In the genomic region with DNA sequence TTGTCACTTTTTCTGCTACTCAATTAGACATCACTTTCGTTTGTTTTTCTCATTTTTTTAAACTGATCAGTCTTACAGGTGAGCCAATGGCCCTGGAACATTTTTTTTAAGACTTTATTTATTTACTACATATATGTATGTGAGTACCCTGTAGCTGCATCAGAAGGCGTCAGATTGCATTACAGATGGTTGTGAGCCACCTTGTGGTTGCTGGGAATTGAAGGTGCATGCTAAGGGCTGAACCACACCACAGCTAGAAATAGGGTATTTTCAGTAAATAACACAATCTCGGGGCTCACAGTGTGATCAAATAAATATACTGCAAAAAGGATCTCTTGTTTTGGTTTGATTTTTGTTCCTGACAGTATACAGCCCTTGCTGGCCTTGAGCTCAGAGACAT, we compare ENCODE assay signal across 22 mouse cellular contexts. TPM values are rescaled to one million over a fixed set of nuclear protein-coding genes. Genes with fewer than 3 reads are reported as not detected.
DNase-seq lines count a peak whose midpoint lies in the region; ATAC-seq and TF ChIP-seq lines count a peak whose summit lies in the region.
"Had no signal": no experiment of that assay in that cellular context is flagged by ENCODE, and none has a peak within 500 bp of the region (broad histone marks: within the 10 kb centered on the region; RNA-seq: fewer than 3 reads in every experiment).

No protein-coding gene starts in this region.

- no peak for ATAC-seq in forebrain, postnatal 0 days
- ATAC-seq in forebrain, embryonic 16.5 days, result no peak
- no peak for ATAC-seq in kidney, postnatal 0 days (replicated peaks; ENCODE audit: low FRiP score, low read depth)
- no peak for ATAC-seq in kidney, embryonic 14.5 days (ENCODE audit: low FRiP score, low TSS enrichment)
- no peak for ATAC-seq in lung, postnatal 0 days
- ATAC-seq: CD4-positive, CD25-positive, alpha-beta regulatory T cell, adult 4 months had no signal

- peaks cover 41% of the 10 kb centered on the region; the same call in 1 of the 2 replicates for H3K36me3 ChIP-seq in forebrain, postnatal 0 days (ENCODE audit: insufficient read depth)
- H3K36me3 ChIP-seq in forebrain, embryonic 16.5 days (ENCODE audit: control insufficient read depth, insufficient read depth), result peaks cover 10% of the 10 kb centered on the region
- H3K36me3 ChIP-seq in kidney, postnatal 0 days (ENCODE audit: insufficient read depth, low read length), result 0 out of 2 replicates have a peak, but pooled peaks cover 3% of the 10 kb centered on the region
- peaks cover 6% of the 10 kb centered on the region; the same call in 1 of the 2 replicates for H3K36me3 ChIP-seq in kidney, embryonic 14.5 days (ENCODE audit: control insufficient read depth, insufficient read depth, low read length)
- no peaks in the 10 kb centered on the region for H3K36me3 ChIP-seq in lung, postnatal 0 days (ENCODE audit: insufficient read depth, low read length)

- TF ChIP-seq POLR2A in embryonic fibroblast, embryonic 13.5 days (IDR thresholded peaks at IDR 0.05; ENCODE audit: low read depth, low read length), result no peak

- H3K4me1 ChIP-seq in forebrain, postnatal 0 days (ENCODE audit: insufficient read depth), result no peaks in the 10 kb centered on the region
- H3K4me1 ChIP-seq in forebrain, embryonic 16.5 days (replicated peaks; ENCODE audit: control insufficient read depth, insufficient read depth, low read length), result no peaks in the 10 kb centered on the region
- no peaks in the 10 kb centered on the region for H3K4me1 ChIP-seq in kidney, postnatal 0 days (replicated peaks; ENCODE audit: insufficient read depth, low read length)
- H3K4me1 ChIP-seq in kidney, embryonic 14.5 days (ENCODE audit: control insufficient read depth, insufficient read depth, low read length), result no peaks in the 10 kb centered on the region
- H3K4me1 ChIP-seq in lung, postnatal 0 days (ENCODE audit: insufficient read depth, low read depth, low read length), result no peaks in the 10 kb centered on the region
- no peaks in the 10 kb centered on the region for H3K4me1 ChIP-seq in embryonic fibroblast, embryonic 13.5 days (ENCODE audit: control insufficient read depth, insufficient read depth, low read length)
- H3K4me1 ChIP-seq: embryonic facial prominence, embryonic 12.5 days; forebrain, embryonic 12.5 days; hindbrain, embryonic 10.5 days had no signal

- no peaks in the 10 kb centered on the region for H3K27me3 ChIP-seq in forebrain, postnatal 0 days (ENCODE audit: insufficient read depth, low read length)
- H3K27me3 ChIP-seq in forebrain, embryonic 16.5 days (replicated peaks; ENCODE audit: control insufficient read depth, insufficient read depth, low read length), result no peaks in the 10 kb centered on the region
- H3K27me3 ChIP-seq in kidney, postnatal 0 days (ENCODE audit: insufficient read depth, low read length), result no peaks in the 10 kb centered on the region
- H3K27me3 ChIP-seq in kidney, embryonic 14.5 days (ENCODE audit: control insufficient read depth, insufficient read depth, low read length), result no peaks in the 10 kb centered on the region
- H3K27me3 ChIP-seq in lung, postnatal 0 days (replicated peaks; ENCODE audit: insufficient read depth, low read length), result no peaks in the 10 kb centered on the region
- H3K27me3 ChIP-seq: embryonic facial prominence, embryonic 12.5 days; forebrain, embryonic 12.5 days had no signal

- H3K4me3 ChIP-seq in forebrain, postnatal 0 days (ENCODE audit: low read depth, low read length), result no peak overlapping the region
- H3K4me3 ChIP-seq in forebrain, embryonic 16.5 days (replicated peaks; ENCODE audit: low read length), result no peak overlapping the region
- H3K4me3 ChIP-seq in kidney, postnatal 0 days (replicated peaks; ENCODE audit: low read depth, low read length), result no peak overlapping the region
- no peak overlapping the region for H3K4me3 ChIP-seq in kidney, embryonic 14.5 days (ENCODE audit: low read length)
- no peak overlapping the region for H3K4me3 ChIP-seq in lung, postnatal 0 days (ENCODE audit: low read depth, low read length)
- no peak overlapping the region for H3K4me3 ChIP-seq in embryonic fibroblast, embryonic 13.5 days (ENCODE audit: insufficient read depth, low read length)
- H3K4me3 ChIP-seq: embryonic facial prominence, embryonic 12.5 days; forebrain, embryonic 12.5 days; gastrocnemius, adult 2 months; heart, embryonic 10.5 days; hindbrain, embryonic 10.5 days had no signal

- no peak overlapping the region for H3K27ac ChIP-seq in forebrain, postnatal 0 days (ENCODE audit: low read depth, low read length)
- no peak overlapping the region for H3K27ac ChIP-seq in forebrain, embryonic 16.5 days (ENCODE audit: low read length)
- H3K27ac ChIP-seq in kidney, postnatal 0 days, result no peak overlapping the region
- no peak overlapping the region for H3K27ac ChIP-seq in kidney, embryonic 14.5 days (ENCODE audit: low read depth, low read length)
- no peak overlapping the region for H3K27ac ChIP-seq in lung, postnatal 0 days (ENCODE audit: low read length)
- no peak overlapping the region for H3K27ac ChIP-seq in embryonic fibroblast, embryonic 13.5 days (ENCODE audit: insufficient read depth, low read length)
- H3K27ac ChIP-seq: embryonic facial prominence, embryonic 12.5 days; forebrain, embryonic 12.5 days; gastrocnemius, adult 2 months; heart, embryonic 10.5 days; hindbrain, embryonic 10.5 days; hindbrain, embryonic 14.5 days had no signal

- H3K9me3 ChIP-seq in forebrain, postnatal 0 days (ENCODE audit: low read length), result no peaks in the 10 kb centered on the region
- no peaks in the 10 kb centered on the region for H3K9me3 ChIP-seq in forebrain, embryonic 16.5 days (ENCODE audit: control insufficient read depth, low read length)
- no peaks in the 10 kb centered on the region for H3K9me3 ChIP-seq in kidney, postnatal 0 days (replicated peaks; ENCODE audit: low read length)
- no peaks in the 10 kb centered on the region for H3K9me3 ChIP-seq in kidney, embryonic 14.5 days (ENCODE audit: control insufficient read depth, low read length)
- no peaks in the 10 kb centered on the region for H3K9me3 ChIP-seq in lung, postnatal 0 days (ENCODE audit: low read length)
- H3K9me3 ChIP-seq: embryonic facial prominence, embryonic 12.5 days; forebrain, embryonic 12.5 days; heart, embryonic 10.5 days; hindbrain, embryonic 10.5 days had no signal

- H3K4me2 ChIP-seq in forebrain, postnatal 0 days (ENCODE audit: low read depth), result no peak overlapping the region
- H3K4me2 ChIP-seq in forebrain, embryonic 16.5 days (ENCODE audit: low read length), result no peak overlapping the region
- no peak overlapping the region for H3K4me2 ChIP-seq in kidney, postnatal 0 days (ENCODE audit: low read length)
- H3K4me2 ChIP-seq in kidney, embryonic 14.5 days (replicated peaks; ENCODE audit: low read depth, low read length), result no peak overlapping the region
- no peak overlapping the region for H3K4me2 ChIP-seq in lung, postnatal 0 days (replicated peaks; ENCODE audit: low read depth, low read length)
- H3K4me2 ChIP-seq: embryonic facial prominence, embryonic 12.5 days; forebrain, embryonic 12.5 days; hindbrain, embryonic 14.5 days had no signal

- TF ChIP-seq CTCF in forebrain, postnatal 0 days (IDR thresholded peaks at IDR 0.05; ENCODE audit: low read depth), result peak; percentile 37
- peak; percentile 44 for TF ChIP-seq CTCF in kidney, postnatal 0 days (IDR thresholded peaks at IDR 0.05; ENCODE audit: low read depth)
- TF ChIP-seq CTCF in lung, postnatal 0 days (IDR thresholded peaks at IDR 0.05), result peak; percentile 27
- TF ChIP-seq CTCF in embryonic fibroblast, embryonic 13.5 days (IDR thresholded peaks at IDR 0.05; ENCODE audit: borderline replicate concordance, insufficient read depth, low read length), result 0 out of 2 replicates have a peak, but pooled peaks have one; percentile 3

- DNase-seq in forebrain, postnatal 0 days, result no peak
- no peak for DNase-seq in kidney, postnatal 0 days (ENCODE audit: low spot score)
- DNase-seq in lung, postnatal 0 days (ENCODE audit: low spot score), result no peak
- DNase-seq in lung, postnatal 10 days, result no peak
- DNase-seq in thymus, postnatal 25 days, result no peak
- DNase-seq: adrenal gland, adult 8-10 months; adrenal gland, postnatal 36 days; B cell, adult 2 months; cerebellum, adult 11-12 months; cerebellum, adult 9-10 months; cerebellum, postnatal 25 days; gastrocnemius, adult 2 months; heart, adult 18-20 months had no signal

- no peak overlapping the region for H3K9ac ChIP-seq in forebrain, postnatal 0 days
- no peak overlapping the region for H3K9ac ChIP-seq in forebrain, embryonic 16.5 days (replicated peaks; ENCODE audit: low read depth, low read length)
- no peak overlapping the region for H3K9ac ChIP-seq in kidney, postnatal 0 days (ENCODE audit: low read depth, low read length)
- H3K9ac ChIP-seq in kidney, embryonic 14.5 days (ENCODE audit: low read depth, low read length), result no peak overlapping the region
- no peak overlapping the region for H3K9ac ChIP-seq in lung, postnatal 0 days (replicated peaks; ENCODE audit: low read depth)
- H3K9ac ChIP-seq: embryonic facial prominence, embryonic 12.5 days; forebrain, embryonic 12.5 days; hindbrain, embryonic 14.5 days had no signal

- TF ChIP-seq EP300 in lung, postnatal 0 days (IDR thresholded peaks at IDR 0.05), result no peak

- WGBS in forebrain, postnatal 0 days, result 79% methylated on average over 3 of the region's 3 CpGs
- 85% methylated on average over 3 of the region's 3 CpGs for WGBS in forebrain, embryonic 16.5 days
- 78% methylated on average over 3 of the region's 3 CpGs for WGBS in kidney, postnatal 0 days
- WGBS in kidney, embryonic 14.5 days, result 85% methylated on average over 3 of the region's 3 CpGs
- WGBS in lung, postnatal 0 days, result 69% methylated on average over 3 of the region's 3 CpGs

RNA-seq across cellular contexts. Expression of gene Rac1, which starts 30.4 kb away (rescaled TPM):
- 175 and 197 TPM in 2 replicates for total RNA-seq in forebrain, postnatal 0 days (2014; rRNA removed)
- polyA plus RNA-seq in forebrain, postnatal 0 days (2015; fragmentation: Nextera tagmentation; extraction: Ambion mirVana), result 481 and 501 TPM in 2 replicates
- 385 and 445 TPM in 2 replicates for polyA plus RNA-seq in forebrain, embryonic 16.5 days (2015; fragmentation: Nextera tagmentation; extraction: Ambion mirVana)
- polyA plus RNA-seq in kidney, postnatal 0 days (2015; fragmentation: Nextera tagmentation; extraction: Ambion mirVana), result 453 and 458 TPM in 2 replicates
- polyA plus RNA-seq in kidney, embryonic 14.5 days (2014; fragmentation: Nextera tagmentation; extraction: Ambion mirVana), result 439 and 578 TPM in 2 replicates
- polyA plus RNA-seq in lung, postnatal 0 days (2015; fragmentation: Nextera tagmentation; extraction: Ambion mirVana), result 439 and 450 TPM in 2 replicates
- polyA plus RNA-seq in embryonic fibroblast, embryonic 13.5 days (2011; ENCODE audit: insufficient read length, low read depth, missing spikeins), result 474 and 478 TPM in 2 replicates

RNA-seq across cellular contexts. Expression of gene Daglb, which starts 33.1 kb away (rescaled TPM):
- 16.5 and 21.3 TPM in 2 replicates for total RNA-seq in forebrain, postnatal 0 days (2014; rRNA removed)
- 14.8 and 19.4 TPM in 2 replicates for polyA plus RNA-seq in forebrain, postnatal 0 days (2015; fragmentation: Nextera tagmentation; extraction: Ambion mirVana)
- 16.6 and 17.7 TPM in 2 replicates for polyA plus RNA-seq in forebrain, embryonic 16.5 days (2015; fragmentation: Nextera tagmentation; extraction: Ambion mirVana)
- polyA plus RNA-seq in kidney, postnatal 0 days (2015; fragmentation: Nextera tagmentation; extraction: Ambion mirVana), result 4.9 and 5.2 TPM in 2 replicates
- 5.4 and 7.2 TPM in 2 replicates for polyA plus RNA-seq in kidney, embryonic 14.5 days (2014; fragmentation: Nextera tagmentation; extraction: Ambion mirVana)
- 5.9 and 6.0 TPM in 2 replicates for polyA plus RNA-seq in lung, postnatal 0 days (2015; fragmentation: Nextera tagmentation; extraction: Ambion mirVana)
- 6.2 and 7.1 TPM in 2 replicates for polyA plus RNA-seq in embryonic fibroblast, embryonic 13.5 days (2011; ENCODE audit: insufficient read length, low read depth, missing spikeins)
